Mouse (Mus musculus): ENCODE results near the gene Lrwd1.
"Not testable (repeated sequence)": the region's sequence is repeated elsewhere in the genome, so short reads cannot be mapped to it uniquely, and the experiment has no call there.

Lrwd1 gene
- long read RNA-seq, experiment 1, transcript Lrwd1-201 (15 exons, 2,473 nt): major isoform, 5 of 6 reads
- long read RNA-seq, experiment 1, partial matches to known transcripts: 1 of 6 reads
- long read RNA-seq, experiment 1, other reads (novel, unspliced or antisense): 0 of 6 reads
- long read RNA-seq, experiment 2, transcript Lrwd1-201 (15 exons, 2,473 nt): major isoform, 13 of 18 reads
- long read RNA-seq, experiment 2, partial matches to known transcripts: 2 of 18 reads
- long read RNA-seq, experiment 2, other reads (novel, unspliced or antisense): 3 of 18 reads

DNA sequence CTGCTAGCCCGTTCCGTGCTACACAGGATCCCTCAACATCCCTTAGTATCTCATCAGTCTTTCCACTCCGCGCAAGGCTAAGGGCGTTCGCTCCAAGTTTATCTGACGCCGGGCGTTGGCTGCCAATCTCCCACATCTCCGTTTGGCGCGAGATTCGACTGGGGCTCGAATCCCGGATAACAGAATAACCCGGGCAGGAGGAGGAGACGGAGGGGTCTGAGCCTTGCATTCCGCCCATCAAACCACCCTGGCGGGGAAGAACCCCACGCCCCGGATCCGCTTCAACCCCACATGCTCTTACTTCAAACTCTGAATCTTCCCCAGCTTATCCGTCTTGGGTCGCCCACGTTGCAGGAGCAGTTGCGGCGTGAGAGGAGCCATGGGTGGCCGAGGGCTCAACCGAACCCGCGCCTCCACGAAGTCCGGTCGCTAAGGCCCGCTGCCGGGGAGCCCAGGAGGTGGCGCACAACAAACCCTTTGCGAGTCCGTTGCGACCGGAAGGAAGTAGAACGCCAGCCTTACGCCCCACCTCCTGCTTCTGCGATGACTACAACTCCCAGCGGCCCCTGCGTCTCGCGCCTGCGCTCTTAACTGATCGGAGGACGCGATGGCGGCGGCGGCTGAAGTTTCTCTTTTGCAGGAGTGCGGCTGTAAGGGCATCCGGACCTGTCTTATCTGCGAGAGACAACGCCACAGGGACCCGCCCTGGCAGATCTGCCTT is at the start of gene Lrwd1, which contains the start of gene Alkbh4:
Gene Lrwd1 (minus strand): TSS at position 504 of the 721 bp plus-strand sequence.
Gene Alkbh4 (plus strand): TSS at position 576 of the 721 bp plus-strand sequence.
- intact Hi-C loops (cut with DNase I): loop anchor here (2.0 to 5.0 kb wide), 2 partner anchors 33 to 52 kb away; no protein-coding TSS in a partner anchor

DNA sequence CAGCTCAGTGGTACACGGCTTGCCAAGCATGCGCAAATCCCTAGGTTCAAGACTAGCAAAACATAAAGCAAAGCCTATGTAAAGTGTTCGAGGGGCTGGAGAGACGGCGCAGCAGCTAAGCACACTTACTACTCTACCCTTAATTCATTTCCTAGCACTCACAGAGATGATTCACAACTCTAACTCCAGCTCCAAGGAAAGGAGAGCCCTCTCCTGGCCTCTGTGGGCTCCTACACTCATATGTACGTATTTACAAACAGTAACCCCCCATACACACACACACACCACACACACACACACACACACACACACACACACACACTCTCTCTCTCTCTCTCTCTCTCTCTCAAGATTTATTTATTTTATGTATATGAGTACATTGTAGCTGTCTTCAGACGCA is 47.9 kb upstream of the Lrwd1 start:
- intact Hi-C loops (cut with DNase I): no loop called here

GRCm38 (mm10) chr5:136182830-136183229 is 47.0 kb upstream of the Lrwd1 start:
- intact Hi-C loops (cut with DNase I): no loop called here

DNA sequence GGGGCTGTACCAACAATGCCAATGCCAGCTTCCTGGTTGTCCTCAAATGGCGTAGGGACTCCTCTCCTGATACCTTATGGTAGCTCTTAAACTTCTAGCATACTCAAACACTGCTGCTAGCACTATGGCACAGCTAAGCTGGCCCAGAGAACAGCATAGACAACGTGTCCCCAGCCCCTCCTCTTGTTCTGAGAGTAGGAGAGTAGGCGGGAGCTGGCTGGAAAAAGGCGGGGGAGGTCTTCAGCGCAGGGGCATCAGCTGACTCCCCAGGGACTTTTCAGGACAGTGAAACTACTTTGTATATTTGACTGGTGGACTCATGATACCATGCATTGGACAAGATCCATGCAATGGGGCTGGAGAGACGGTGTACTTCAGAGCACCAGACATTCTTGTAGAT is 46.2 kb upstream of the Lrwd1 start:
- intact Hi-C loops (cut with DNase I): no loop called here

DNA sequence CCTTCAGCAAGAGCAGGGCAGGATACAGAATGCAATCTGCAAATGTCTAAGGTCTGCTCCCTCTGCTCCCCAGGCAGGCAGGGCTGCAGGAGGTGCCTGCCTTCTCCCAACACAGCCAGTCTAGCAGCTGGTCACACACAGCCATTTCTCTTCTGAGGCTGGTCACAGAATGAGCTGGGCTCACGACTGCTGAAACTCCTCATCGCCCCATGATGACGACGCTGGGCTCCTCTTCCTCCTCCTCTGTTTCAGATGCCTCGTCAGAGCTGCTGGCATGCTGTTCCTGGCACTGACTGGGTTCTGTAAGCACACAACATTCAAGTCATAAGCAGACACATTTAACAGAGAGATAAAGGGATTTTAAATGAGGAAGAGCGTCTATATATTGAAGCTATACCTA is 45.3 kb upstream of the Lrwd1 start:
- intact Hi-C loops (cut with DNase I): no loop called here

GRCm38 (mm10) chr5:136179594-136179993 is 43.7 kb upstream of the Lrwd1 start:
- intact Hi-C loops (cut with DNase I): no loop called here

DNA sequence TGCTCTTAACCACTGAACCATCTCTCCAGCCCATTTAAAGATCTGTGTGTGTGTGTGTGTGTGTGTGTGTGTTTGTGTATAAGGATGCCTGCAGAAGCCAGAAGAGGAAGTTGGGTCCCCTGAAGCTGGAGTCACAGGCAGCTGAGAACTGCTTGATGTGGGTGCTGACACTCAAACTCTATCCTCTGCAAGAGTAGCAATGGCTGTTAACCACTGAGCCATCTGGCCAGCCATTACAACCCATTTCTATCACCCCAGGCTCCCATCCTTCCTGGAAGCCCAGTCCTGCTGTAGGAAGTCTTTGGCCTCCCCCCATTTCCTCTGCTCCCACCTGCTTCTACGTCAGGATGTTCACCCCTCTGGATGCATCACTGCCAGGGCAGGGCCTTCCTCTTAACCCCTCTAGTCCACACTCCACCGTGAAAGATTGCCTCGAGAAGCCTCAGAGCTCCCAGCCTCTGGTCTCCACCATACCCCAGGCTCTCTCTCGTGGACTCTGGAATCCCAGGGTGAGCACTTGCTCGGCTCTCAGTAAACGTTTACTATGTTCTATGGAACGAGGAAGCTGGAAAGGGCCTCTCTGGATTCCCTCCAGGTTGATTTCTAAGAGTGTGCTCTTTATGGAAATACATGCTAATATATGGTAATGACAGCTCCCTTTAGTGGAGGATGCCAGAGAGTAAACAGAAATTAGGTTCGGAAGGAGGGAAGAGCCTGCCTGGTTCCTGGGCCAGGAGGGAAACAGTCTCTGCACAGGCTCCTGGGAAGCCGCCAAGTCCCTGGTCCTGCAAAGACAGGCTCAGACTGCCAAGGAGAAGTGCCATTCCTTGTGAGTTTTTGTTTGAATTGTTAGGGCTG is 38.0 kb upstream of the Lrwd1 start:
- intact Hi-C loops (cut with DNase I): no loop called here

GRCm38 (mm10) chr5:136172939-136173338 is 37.1 kb upstream of the Lrwd1 start:
- intact Hi-C loops (cut with DNase I): no loop called here

- intact Hi-C loops (cut with DNase I): no loop called here
These were observed 35.8 kb upstream of the Lrwd1 start for GRCm38 (mm10) chr5:136171363-136172341.

GRCm38 (mm10) chr5:136170512-136171362 is 34.9 kb upstream of the Lrwd1 start, which contains the start of gene Orai2:
Gene Orai2 (minus strand): TSS chr5:136170713.
- intact Hi-C loops (cut with DNase I): no loop called here

DNA sequence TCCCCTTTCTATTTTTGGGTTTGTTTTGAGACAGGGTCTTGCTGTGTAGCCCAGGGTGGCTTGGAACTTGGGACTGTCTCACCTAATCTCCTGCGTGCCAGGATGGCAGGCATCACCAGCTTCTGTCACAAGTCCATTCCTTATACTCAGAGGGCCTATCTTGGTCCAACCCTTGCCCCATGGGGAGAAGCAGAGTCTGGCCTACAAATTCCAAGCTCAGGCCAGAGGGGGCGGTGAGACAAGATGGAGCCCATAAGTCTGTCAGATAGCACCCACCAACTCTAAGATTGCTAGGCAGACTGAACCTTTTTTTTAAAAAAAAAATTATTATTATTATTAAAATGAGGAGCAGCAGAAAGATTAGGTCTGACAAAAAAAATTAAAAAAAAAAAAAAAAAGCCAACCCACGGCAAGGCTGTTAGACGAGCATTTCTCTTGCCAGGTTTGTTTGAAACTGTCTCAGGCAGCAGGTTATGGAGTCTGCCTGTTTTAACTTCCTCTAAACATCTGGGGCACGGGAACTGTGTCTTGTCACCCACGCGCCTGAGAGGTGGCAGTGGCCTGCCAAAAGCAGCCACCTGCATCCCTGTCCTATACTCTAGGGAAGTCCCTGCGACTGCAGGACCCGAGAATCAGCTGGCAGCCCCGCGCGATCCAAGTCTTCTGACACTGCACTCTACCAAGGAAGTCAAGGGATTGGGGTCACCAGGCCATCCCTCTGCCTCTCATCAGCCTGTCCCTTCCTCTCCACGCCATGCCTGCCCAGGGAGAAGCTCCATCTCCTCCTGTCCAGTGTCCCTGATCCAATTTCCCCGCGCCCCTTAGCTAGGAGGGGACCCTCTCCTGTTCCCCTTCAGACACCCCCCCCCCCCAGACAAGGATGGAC is 34.0 kb upstream of the Lrwd1 start:
- intact Hi-C loops (cut with DNase I): no loop called here

GRCm38 (mm10) chr5:136168071-136168470 is 32.2 kb upstream of the Lrwd1 start:
- intact Hi-C loops (cut with DNase I): no loop called here

DNA sequence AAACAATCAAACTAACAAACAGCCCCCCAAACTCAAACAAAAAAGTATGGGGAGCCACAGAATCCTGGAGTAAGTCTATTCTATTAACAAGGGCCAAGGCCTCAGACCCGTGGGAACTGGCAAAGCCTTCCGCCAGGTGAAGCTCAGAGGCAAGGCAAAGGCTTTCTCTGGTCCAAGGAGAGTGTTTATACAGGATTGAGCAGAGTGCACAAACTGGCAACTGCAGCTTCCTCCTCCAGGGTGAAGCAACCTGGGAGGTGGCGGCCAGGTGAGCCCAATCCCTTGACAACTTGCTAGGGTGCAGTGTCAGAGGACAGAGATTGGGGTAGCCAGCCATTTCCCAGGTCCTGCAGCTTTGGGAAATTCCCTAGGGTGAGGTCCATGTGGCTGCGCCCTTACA is 31.4 kb upstream of the Lrwd1 start:
- intact Hi-C loops (cut with DNase I): no loop called here

GRCm38 (mm10) chr5:136165246-136165645 is 29.4 kb upstream of the Lrwd1 start:
- intact Hi-C loops (cut with DNase I): no loop called here

DNA sequence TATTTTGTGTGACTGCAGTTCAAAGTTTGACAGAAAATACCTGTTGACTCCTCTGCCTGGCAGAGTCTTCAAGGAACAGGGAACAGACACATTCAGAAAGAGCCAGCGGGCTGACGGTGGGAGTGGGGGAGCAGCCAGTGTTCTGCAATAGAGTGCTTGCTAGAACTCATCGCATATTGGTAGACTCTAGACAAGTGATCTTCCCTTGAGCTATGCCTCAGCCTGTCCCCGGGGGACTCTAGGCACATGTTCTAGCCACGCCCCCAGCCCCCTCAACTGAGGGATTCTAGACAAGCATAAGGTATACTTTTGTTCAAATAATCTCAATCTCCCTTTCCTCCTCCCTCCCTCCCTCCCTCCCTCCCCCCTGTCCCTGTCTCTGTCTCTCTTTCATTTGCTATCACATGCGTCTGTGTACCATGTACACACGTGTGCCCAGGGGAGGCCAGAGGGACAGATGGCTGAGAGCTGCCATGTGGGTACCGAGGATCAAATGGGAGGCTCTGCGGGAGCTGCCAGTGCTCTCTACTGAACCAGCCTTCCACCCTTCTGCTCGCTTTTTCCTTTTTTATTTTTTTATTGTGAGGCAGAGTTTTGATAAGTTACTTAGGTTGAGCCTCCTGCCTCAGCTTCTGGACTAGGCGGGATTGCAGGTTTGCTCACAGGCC is 28.1 kb upstream of the Lrwd1 start:
- intact Hi-C loops (cut with DNase I): no loop called here

DNA sequence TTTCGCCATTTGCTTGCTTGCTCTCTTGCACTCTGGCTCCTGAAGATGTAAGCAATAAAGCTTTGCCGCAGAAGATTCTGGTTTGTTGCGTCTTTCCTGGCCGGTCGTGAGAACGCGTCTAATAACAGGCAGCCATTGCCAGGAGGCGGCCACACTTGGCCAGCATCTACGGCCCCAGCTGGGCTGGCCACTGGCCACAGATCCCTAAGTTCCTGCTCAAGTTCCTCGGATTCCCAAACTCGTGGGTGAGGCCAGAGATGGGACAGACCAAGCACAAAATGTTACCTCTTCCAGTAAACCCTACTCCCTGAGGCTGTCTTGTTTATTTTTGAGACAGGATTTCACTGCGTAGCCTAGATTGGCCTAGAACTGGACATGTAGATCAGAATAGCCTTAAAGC is 24.2 kb upstream of the Lrwd1 start:
- intact Hi-C loops (cut with DNase I): not testable (repeated sequence)

DNA sequence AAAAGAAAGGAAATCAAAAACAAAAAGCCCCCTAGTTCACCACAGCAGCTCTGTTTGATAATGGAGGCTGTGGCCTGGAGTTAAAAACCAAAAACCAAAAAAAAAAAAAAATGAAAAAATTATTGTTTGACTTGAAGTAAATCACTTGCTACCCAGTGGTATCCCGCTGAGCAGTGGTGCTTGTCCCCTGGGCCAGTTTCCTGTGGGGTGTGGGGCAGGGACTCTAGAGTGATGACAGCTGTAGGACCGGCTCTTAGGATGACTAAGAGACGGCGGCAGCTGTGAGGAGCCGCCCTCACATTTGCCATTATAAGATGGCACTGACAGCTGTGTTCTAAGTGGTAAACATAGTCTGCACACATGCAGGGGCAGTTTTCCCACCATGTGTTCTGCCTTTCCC is 19.5 kb upstream of the Lrwd1 start:
- intact Hi-C loops (cut with DNase I): no loop called here

DNA sequence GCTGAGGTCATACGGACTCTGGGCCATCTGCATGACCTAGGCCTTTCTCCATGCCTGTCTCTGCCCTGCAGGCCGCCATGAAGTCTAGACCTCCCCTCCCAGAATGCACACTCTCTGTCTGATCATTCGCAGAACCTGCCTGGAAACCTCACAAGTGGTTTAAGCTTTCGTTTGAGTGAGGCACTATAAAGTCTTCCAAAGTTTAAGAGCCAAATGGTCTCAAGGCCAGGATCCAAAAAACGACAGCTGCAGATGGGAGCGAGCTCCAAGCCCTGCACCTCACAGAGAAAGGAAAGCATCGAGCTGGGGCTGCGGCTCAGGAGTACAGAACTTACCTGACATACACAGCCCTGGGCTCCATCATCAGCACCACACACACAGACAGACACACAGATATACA is 16.5 kb upstream of the Lrwd1 start:
- intact Hi-C loops (cut with DNase I): no loop called here

Measured in adrenal gland (tissue).